18 mouse cellular contexts compared by ENCODE assay signal in genomic region chr1:164809371-164809770, GRCm38 (mm10). TPM values are rescaled to one million over a fixed set of nuclear protein-coding genes. Genes with fewer than 3 reads are reported as not detected.
DNase-seq lines count a peak whose midpoint lies in the region; ATAC-seq lines count a peak whose summit lies in the region.
"Had no signal": no experiment of that assay in that cellular context is flagged by ENCODE, and none has a peak within 500 bp of the region (broad histone marks: within the 10 kb centered on the region; RNA-seq: fewer than 3 reads in every experiment).

No protein-coding gene starts in this region.

- no peak overlapping the region for H3K4me2 ChIP-seq in kidney, embryonic 14.5 days (replicated peaks; ENCODE audit: low read depth, low read length)
- H3K4me2 ChIP-seq in hindbrain, embryonic 13.5 days = no peak overlapping the region
- H3K4me2 ChIP-seq: embryonic facial prominence, embryonic 15.5 days; liver, embryonic 15.5 days had no signal

- H3K4me3 ChIP-seq in kidney, embryonic 14.5 days (ENCODE audit: low read length) = no peak overlapping the region
- H3K4me3 ChIP-seq in hindbrain, embryonic 13.5 days = no peak overlapping the region
- H3K4me3 ChIP-seq: embryonic facial prominence, embryonic 15.5 days; layer of hippocampus, adult 2 months; limb, embryonic 10.5 days; liver, embryonic 15.5 days; megakaryocyte, embryonic 14.5 days had no signal

- no peaks in the 10 kb centered on the region for H3K36me3 ChIP-seq in kidney, embryonic 14.5 days (ENCODE audit: control insufficient read depth, insufficient read depth, low read length)
- no peaks in the 10 kb centered on the region for H3K36me3 ChIP-seq in hindbrain, embryonic 13.5 days
- H3K36me3 ChIP-seq: embryonic facial prominence, embryonic 15.5 days; limb, embryonic 10.5 days; liver, embryonic 15.5 days had no signal

- no peak overlapping the region for H3K27ac ChIP-seq in kidney, embryonic 14.5 days (ENCODE audit: low read depth, low read length)
- H3K27ac ChIP-seq in hindbrain, embryonic 13.5 days = no peak overlapping the region
- H3K27ac ChIP-seq: embryonic facial prominence, embryonic 15.5 days; layer of hippocampus, adult 2 months; limb, embryonic 10.5 days; liver, embryonic 15.5 days had no signal

- no peaks in the 10 kb centered on the region for H3K27me3 ChIP-seq in kidney, embryonic 14.5 days (ENCODE audit: control insufficient read depth, insufficient read depth, low read length)
- no peaks in the 10 kb centered on the region for H3K27me3 ChIP-seq in hindbrain, embryonic 13.5 days
- H3K27me3 ChIP-seq: embryonic facial prominence, embryonic 15.5 days; liver, embryonic 15.5 days; megakaryocyte, embryonic 14.5 days had no signal

- H3K9ac ChIP-seq in kidney, embryonic 14.5 days (ENCODE audit: low read depth, low read length) = no peak overlapping the region
- no peak overlapping the region for H3K9ac ChIP-seq in hindbrain, embryonic 13.5 days
- H3K9ac ChIP-seq: embryonic facial prominence, embryonic 15.5 days; forebrain, postnatal 0 days; liver, embryonic 15.5 days had no signal

- DNase-seq in adrenal gland, postnatal 10 days = peak; percentile 25
- no peak for DNase-seq in adrenal gland, adult (ENCODE audit: inconsistent age in 2 of 2, low spot score in 1 of 2)
- DNase-seq in kidney, postnatal 4 days = peak; percentile 36 to 57
- peak; percentile 82 for DNase-seq in heart, adult 9 months (ENCODE audit: low spot score in 2 of 2)
- peak; percentile 19 for DNase-seq in lung, postnatal 25 days (ENCODE audit: low spot score)
- no peak for DNase-seq in layer of hippocampus, adult 9-10 months (ENCODE audit: low spot score)
- DNase-seq: forebrain, postnatal 0 days; thymus, adult 2 months had no signal

- H3K4me1 ChIP-seq in kidney, embryonic 14.5 days (ENCODE audit: control insufficient read depth, insufficient read depth, low read length) = no peaks in the 10 kb centered on the region
- H3K4me1 ChIP-seq in hindbrain, embryonic 13.5 days (replicated peaks) = peaks cover 3% of the 10 kb centered on the region; the same call in 1 of the 2 replicates
- H3K4me1 ChIP-seq: embryonic facial prominence, embryonic 15.5 days; limb, embryonic 10.5 days; liver, embryonic 15.5 days had no signal

- H3K9me3 ChIP-seq in kidney, embryonic 14.5 days (ENCODE audit: control insufficient read depth, low read length) = no peaks in the 10 kb centered on the region
- H3K9me3 ChIP-seq in hindbrain, embryonic 13.5 days = no peaks in the 10 kb centered on the region
- H3K9me3 ChIP-seq: embryonic facial prominence, embryonic 15.5 days; limb, embryonic 10.5 days; liver, embryonic 15.5 days; megakaryocyte, embryonic 14.5 days had no signal

- WGBS in kidney, embryonic 14.5 days = 80% methylated on average over 2 of the region's 2 CpGs
- WGBS in hindbrain, embryonic 13.5 days = 95% methylated on average over 2 of the region's 2 CpGs

- ATAC-seq in kidney, embryonic 14.5 days (ENCODE audit: low FRiP score, low TSS enrichment) = no peak
- no peak for ATAC-seq in hindbrain, embryonic 13.5 days (ENCODE audit: low FRiP score)
- ATAC-seq: forebrain, postnatal 0 days; inflammation-experienced regulatory T-cells, adult 6 months had no signal

RNA-seq across cellular contexts. Expression of gene Dpt, which starts 12.9 kb away (rescaled TPM):
- total RNA-seq in adrenal gland, postnatal 10 days (2021) = 10 to 100 TPM; 73.5 to 90.4 TPM
- polyA plus RNA-seq in kidney, embryonic 14.5 days (2014; fragmentation: Nextera tagmentation; extraction: Ambion mirVana) = 0.29 TPM in 1 of 2 replicates, not detected in the other
- 0.25 and 0.40 TPM in 2 replicates for polyA plus RNA-seq in hindbrain, embryonic 13.5 days (2015; fragmentation: Nextera tagmentation; extraction: Ambion mirVana)
- total RNA-seq: ES-E14; forebrain, postnatal 0 days; granulocyte monocyte progenitor cell, adult 5-6 weeks; layer of hippocampus, adult 2 months had no signal

Comparison
In these comparisons a context has a peak if more than half of its experiments do, and no peak if none do; other contexts are left out.
1. DNase-seq: peak in adrenal gland, postnatal 10 days (single experiment), kidney, postnatal 4 days (2 of 2), heart, adult 9 months (2 of 2) and lung, postnatal 25 days (single experiment); none in adrenal gland, adult (0 of 2) and layer of hippocampus, adult 9-10 months (single experiment).